Mouse (Mus musculus) ES-Bruce4 (cell line): Measurements from ENCODE around the gene Proser3.

Source experiments
- CTCF ChIP-seq: IDR thresholded peaks from one replicate; pipeline ENCODE4 v1.8.1; 2011; ENCODE audit warnings: low read depth, low read length
- POLR2A ChIP-seq: IDR thresholded peaks from one replicate; pipeline ENCODE4 v1.8.1; 2011; ENCODE audit warnings: low read length; ENCODE audit not compliant: insufficient read depth

DNA sequence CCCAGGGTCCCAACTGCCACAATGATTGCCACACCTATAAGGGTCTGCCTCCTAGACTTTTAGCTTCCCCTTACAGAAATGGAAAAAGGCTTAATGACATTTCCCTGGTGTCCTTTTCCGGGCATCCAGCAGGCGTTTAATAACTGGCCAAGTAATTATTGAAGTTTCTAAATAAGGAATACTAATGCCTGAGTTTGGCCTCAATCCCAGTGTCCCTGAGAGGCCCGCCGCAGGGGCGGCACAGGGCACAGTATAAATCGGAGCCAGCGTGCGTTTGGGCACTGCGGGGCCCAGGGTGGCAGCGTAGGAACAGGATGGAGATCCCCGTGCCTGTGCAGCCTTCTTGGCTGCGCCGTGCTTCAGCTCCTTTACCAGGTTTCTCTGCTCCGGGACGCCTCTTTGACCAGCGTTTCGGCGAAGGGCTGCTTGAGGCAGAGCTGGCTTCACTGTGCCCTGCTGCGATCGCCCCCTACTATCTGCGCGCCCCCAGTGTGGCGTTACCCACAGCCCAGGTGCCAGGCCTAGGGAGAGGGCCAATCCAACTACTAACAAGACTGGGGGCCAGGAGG, 1.0 kb upstream of the Proser3 start:
- TF ChIP-seq POLR2A (no peak), CTCF (no peak)
